Mouse (Mus musculus): Measurements from ENCODE around the gene Srp54c. TPM values are rescaled to one million over a fixed set of nuclear protein-coding genes. Genes with fewer than 3 reads are reported as not detected.

Srp54c gene
- polyA plus RNA-seq, 1 experiment from 2014 or later: 74.5 TPM

- Histone ChIP-seq H3K27ac (no peak overlapping the region), H3K9me3 (no peaks in the 10 kb centered on the region), H3K4me3 (no peak overlapping the region), H3K4me2 (replicated peaks) (no peak overlapping the region), H3K9ac (no peak overlapping the region), H3K4me1 (peaks cover 14% of the 10 kb centered on the region), H3K36me3 (peaks cover 44% of the 10 kb centered on the region), H3K27me3 (no peaks in the 10 kb centered on the region)
- WGBS: 94% methylated on average over 9 of the region's 9 CpGs
- no peak for ATAC-seq (ENCODE audit: insufficient number of reproducible peaks, insufficient read depth, low FRiP score, low TSS enrichment)
These were observed 68.1 kb downstream of the Srp54c start for GRCm38 (mm10) chr12:55298112-55298511.

GRCm38 (mm10) chr12:55299336-55299735 lies 69.4 kb downstream of the Srp54c start, which contains the start of gene 1110008L16Rik:
Gene 1110008L16Rik (plus strand): TSS chr12:55299577.
- Histone ChIP-seq H3K27ac (no peak within 1 kb of the TSS), H3K9me3 (no peaks in the 10 kb centered on the region), H3K36me3 (peaks cover 34% of the 10 kb centered on the region), H3K27me3 (no peaks in the 10 kb centered on the region), H3K9ac (no peak within 1 kb of the TSS), H3K4me2 (replicated peaks) (no peak within 1 kb of the TSS), H3K4me1 (peaks cover 14% of the 10 kb centered on the region), H3K4me3 (no peak within 1 kb of the TSS)
- WGBS: 80% methylated on average over 5 of the region's 5 CpGs
- no peak for ATAC-seq (ENCODE audit: insufficient number of reproducible peaks, insufficient read depth, low FRiP score, low TSS enrichment)

GRCm38 (mm10) chr12:55300820-55301351 lies 70.9 kb downstream of the Srp54c start:
- Histone ChIP-seq H3K27ac (no peak overlapping the region), H3K4me2 (replicated peaks) (peak overlapping the region; percentile 67), H3K36me3 (peaks cover 21% of the 10 kb centered on the region), H3K9ac (no peak overlapping the region), H3K27me3 (no peaks in the 10 kb centered on the region), H3K4me3 (peak overlapping the region; percentile 53), H3K9me3 (no peaks in the 10 kb centered on the region), H3K4me1 (peaks cover 14% of the 10 kb centered on the region)
- WGBS: 85% methylated on average over 3 of the region's 3 CpGs
- no peak for ATAC-seq (ENCODE audit: insufficient number of reproducible peaks, insufficient read depth, low FRiP score, low TSS enrichment)

GRCm38 (mm10) chr12:55301472-55302300 lies 71.7 kb downstream of the Srp54c start:
- Histone ChIP-seq H3K36me3 (peaks cover 22% of the 10 kb centered on the region), H3K9ac (peak overlapping the region; percentile 68), H3K4me2 (replicated peaks) (peak overlapping the region; percentile 67), H3K9me3 (no peaks in the 10 kb centered on the region), H3K4me3 (peak overlapping the region; percentile 53), H3K4me1 (peaks cover 14% of the 10 kb centered on the region), H3K27me3 (no peaks in the 10 kb centered on the region), H3K27ac (peak overlapping the region; percentile 89)
- WGBS: 43% methylated on average over 11 of the region's 11 CpGs
- no peak for ATAC-seq (ENCODE audit: insufficient number of reproducible peaks, insufficient read depth, low FRiP score, low TSS enrichment)

- Histone ChIP-seq H3K27me3 (no peaks in the 10 kb centered on the region), H3K9ac (peak within 1 kb of the TSS; percentile 68), H3K4me2 (replicated peaks) (peak within 1 kb of the TSS; percentile 67), H3K4me3 (peak within 1 kb of the TSS; percentile 53), H3K9me3 (no peaks in the 10 kb centered on the region), H3K27ac (peak within 1 kb of the TSS; percentile 89), H3K36me3 (peaks cover 16% of the 10 kb centered on the region), H3K4me1 (peaks cover 14% of the 10 kb centered on the region)
- ATAC-seq (ENCODE audit: insufficient number of reproducible peaks, insufficient read depth, low FRiP score, low TSS enrichment): peak; percentile 92
- WGBS: under 1% methylated on average over 55 of the region's 55 CpGs
These were observed 72.8 kb downstream of the Srp54c start, which contains the start of gene Ppp2r3c for GRCm38 (mm10) chr12:55302485-55303441. Gene Ppp2r3c (minus strand): TSS chr12:55302998.

GRCm38 (mm10) chr12:55306371-55306770 lies 76.4 kb downstream of the Srp54c start:
- Histone ChIP-seq H3K4me1 (peaks cover 6% of the 10 kb centered on the region; the same call in 1 of the 2 replicates), H3K27me3 (no peaks in the 10 kb centered on the region), H3K4me3 (no peak overlapping the region), H3K9ac (no peak overlapping the region), H3K4me2 (replicated peaks) (no peak overlapping the region), H3K36me3 (peaks cover 22% of the 10 kb centered on the region; the same call in 1 of the 2 replicates), H3K9me3 (no peaks in the 10 kb centered on the region), H3K27ac (no peak overlapping the region)
- 96% methylated on average over 4 of the region's 4 CpGs for WGBS
- no peak for ATAC-seq (ENCODE audit: insufficient number of reproducible peaks, insufficient read depth, low FRiP score, low TSS enrichment)

GRCm38 (mm10) chr12:55307566-55307965 lies 77.6 kb downstream of the Srp54c start:
- WGBS: 89% methylated on average over 6 of the region's 6 CpGs
- no peaks in the 10 kb centered on the region for H3K27me3 ChIP-seq
- H3K4me2 ChIP-seq (replicated peaks): no peak overlapping the region
- no peak for ATAC-seq (ENCODE audit: insufficient number of reproducible peaks, insufficient read depth, low FRiP score, low TSS enrichment)
- peaks cover 26% of the 10 kb centered on the region; the same call in 1 of the 2 replicates for H3K36me3 ChIP-seq
- no peak overlapping the region for H3K4me3 ChIP-seq
- no peak overlapping the region for H3K27ac ChIP-seq
- no peak overlapping the region for H3K9ac ChIP-seq
- no peaks in the 10 kb centered on the region for H3K4me1 ChIP-seq
- H3K9me3 ChIP-seq: no peaks in the 10 kb centered on the region

GRCm38 (mm10) chr12:55308731-55309130 lies 78.8 kb downstream of the Srp54c start:
- Histone ChIP-seq H3K36me3 (peaks cover 26% of the 10 kb centered on the region; the same call in 1 of the 2 replicates), H3K9me3 (no peaks in the 10 kb centered on the region), H3K27me3 (no peaks in the 10 kb centered on the region), H3K9ac (no peak overlapping the region), H3K4me3 (no peak overlapping the region), H3K4me2 (replicated peaks) (no peak overlapping the region), H3K4me1 (no peaks in the 10 kb centered on the region), H3K27ac (no peak overlapping the region)
- no peak for ATAC-seq (ENCODE audit: insufficient number of reproducible peaks, insufficient read depth, low FRiP score, low TSS enrichment)
- WGBS: 92% methylated on average over 9 of the region's 9 CpGs

- Histone ChIP-seq H3K4me3 (no peak overlapping the region), H3K4me2 (replicated peaks) (no peak overlapping the region), H3K9ac (no peak overlapping the region), H3K36me3 (peaks cover 26% of the 10 kb centered on the region; the same call in 1 of the 2 replicates), H3K27ac (no peak overlapping the region), H3K4me1 (no peaks in the 10 kb centered on the region), H3K27me3 (no peaks in the 10 kb centered on the region), H3K9me3 (no peaks in the 10 kb centered on the region)
- WGBS: 73% methylated on average over 8 of the region's 8 CpGs
- no peak for ATAC-seq (ENCODE audit: insufficient number of reproducible peaks, insufficient read depth, low FRiP score, low TSS enrichment)
These were observed 79.5 kb downstream of the Srp54c start for GRCm38 (mm10) chr12:55309501-55309900.

GRCm38 (mm10) chr12:55311841-55312240 lies 81.9 kb downstream of the Srp54c start:
- 86% methylated on average over 7 of the region's 7 CpGs for WGBS
- Histone ChIP-seq H3K9me3 (no peaks in the 10 kb centered on the region), H3K4me1 (no peaks in the 10 kb centered on the region), H3K27ac (no peak overlapping the region), H3K36me3 (peaks cover 22% of the 10 kb centered on the region; the same call in 1 of the 2 replicates), H3K4me2 (replicated peaks) (no peak overlapping the region), H3K27me3 (no peaks in the 10 kb centered on the region), H3K9ac (no peak overlapping the region), H3K4me3 (no peak overlapping the region)
- ATAC-seq (ENCODE audit: insufficient number of reproducible peaks, insufficient read depth, low FRiP score, low TSS enrichment): no peak

All from embryonic facial prominence, embryonic 12.5 days (tissue).